Mouse (Mus musculus) lung, postnatal 0 days (tissue): ENCODE measurements at regions not wholly inside any gene's neighbourhood (a gene's known extent, or its start where the extent isn't known, plus 50 kb on each side); places are given as distances from the start of the nearest gene placed in this dataset.

Experiments
- CTCF ChIP-seq: IDR thresholded peaks from 2 replicates; pipeline ENCODE4 v1.5.1; 2016; ENCODE audit warnings: antibody characterized with exemption, mild to moderate bottlenecking
- EP300 ChIP-seq: IDR thresholded peaks from 2 replicates; pipeline ENCODE4 v1.6.1; 2016; ENCODE audit warnings: antibody characterized with exemption, mild to moderate bottlenecking, control low read depth

DNA sequence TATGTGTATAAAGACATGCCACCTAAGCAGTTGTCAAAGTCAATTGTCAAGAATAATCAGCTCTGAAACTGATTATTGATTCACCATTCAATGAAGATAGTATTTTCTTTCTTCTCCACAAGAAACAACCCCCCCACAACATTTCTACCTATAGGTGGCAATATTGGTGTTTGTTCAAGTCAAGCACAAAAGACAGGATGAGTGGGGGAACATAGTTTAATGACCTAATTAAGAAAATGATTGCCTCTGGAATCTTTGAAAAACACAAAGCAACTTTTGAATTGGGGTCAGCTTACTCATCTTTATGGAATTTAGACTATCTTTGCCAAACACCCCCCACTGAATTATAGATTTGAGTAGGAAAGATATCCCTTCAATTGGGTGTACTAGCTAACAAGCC lies 194.8 kb upstream of the Emcn start:
- TF ChIP-seq CTCF, result peak; percentile 50
- no peak for TF ChIP-seq EP300
